Mouse (Mus musculus) cerebellum, adult 2 months (tissue): ENCODE measurements around the gene Nit2.

Experiments
- CTCF ChIP-seq: fragments of 200-500 bp; IDR thresholded peaks from 2 replicates; pipeline ENCODE4 v1.5.1; 2011; ENCODE audit warnings: low read depth, mild to moderate bottlenecking, control low read depth, low read length, moderate library complexity, borderline replicate concordance; ENCODE audit not compliant: insufficient read depth
- POLR2A ChIP-seq: fragments of 200-500 bp; IDR thresholded peaks from 2 replicates; pipeline ENCODE4 v1.6.1; 2011; ENCODE audit warnings: low read length, control low read depth, borderline replicate concordance; ENCODE audit not compliant: insufficient read depth

DNA sequence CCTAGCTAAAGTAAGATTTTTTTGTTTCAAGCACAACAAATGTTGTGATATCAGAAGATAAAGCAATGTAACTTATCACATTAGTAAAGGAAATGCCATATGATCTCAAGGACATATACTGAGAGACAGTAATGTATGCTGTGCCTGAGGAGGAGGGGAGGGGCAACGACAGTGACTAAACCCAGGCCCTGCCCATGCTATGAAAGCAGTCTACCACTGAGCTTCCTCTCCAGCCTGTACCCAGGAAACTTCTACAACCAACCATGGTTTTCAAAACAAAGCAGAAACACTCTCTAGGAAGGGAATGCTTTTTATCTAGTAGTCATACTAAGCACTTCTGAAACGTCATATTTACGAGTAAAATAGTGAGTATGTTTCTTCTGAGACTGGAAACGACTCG, 4.3 kb downstream of the Nit2 start:
- TF ChIP-seq CTCF (no peak), POLR2A (no peak)
